Mouse (Mus musculus) layer of hippocampus, adult 9-11 months (tissue): Measurements from ENCODE around the gene Pkp4.

Source experiments
- DNase-seq: peaks from one replicate; pipeline ENCODE4 v3.0.0; 2022

Pkp4 gene

GRCm38 (mm10) chr2:59226383-59226782, 65.7 kb downstream of the Pkp4 start:
- peak; percentile 45 for DNase-seq

GRCm38 (mm10) chr2:59227011-59227410, 66.4 kb downstream of the Pkp4 start:
- no peak for DNase-seq

- no peak for DNase-seq
Observed at GRCm38 (mm10) chr2:59227508-59228263, 67.0 kb downstream of the Pkp4 start.

GRCm38 (mm10) chr2:59229250-59229895, 68.7 kb downstream of the Pkp4 start:
- DNase-seq, result peak; percentile 48

GRCm38 (mm10) chr2:59230656-59231055, 70.0 kb downstream of the Pkp4 start:
- no peak for DNase-seq

GRCm38 (mm10) chr2:59231514-59231913, 70.9 kb downstream of the Pkp4 start:
- peak; percentile 53 for DNase-seq

GRCm38 (mm10) chr2:59233294-59233923, 72.8 kb downstream of the Pkp4 start:
- DNase-seq, result no peak

GRCm38 (mm10) chr2:59233936-59234335, 73.3 kb downstream of the Pkp4 start:
- DNase-seq, result no peak

GRCm38 (mm10) chr2:59234537-59234936, 73.9 kb downstream of the Pkp4 start:
- DNase-seq, result no peak

- peak; percentile 55 for DNase-seq
Observed at GRCm38 (mm10) chr2:59239841-59240395, 79.3 kb downstream of the Pkp4 start.

GRCm38 (mm10) chr2:59242117-59242516, 81.5 kb downstream of the Pkp4 start:
- DNase-seq, result no peak

- DNase-seq, result no peak
Observed at GRCm38 (mm10) chr2:59244273-59245097, 83.8 kb downstream of the Pkp4 start.

GRCm38 (mm10) chr2:59245098-59245388, 84.4 kb downstream of the Pkp4 start:
- no peak for DNase-seq

- no peak for DNase-seq
Observed at GRCm38 (mm10) chr2:59248806-59249205, 88.2 kb downstream of the Pkp4 start.

GRCm38 (mm10) chr2:59252818-59253217, 92.2 kb downstream of the Pkp4 start:
- DNase-seq, result no peak

- DNase-seq, result peak; percentile 47
Observed at GRCm38 (mm10) chr2:59253435-59253834, 92.8 kb downstream of the Pkp4 start.

GRCm38 (mm10) chr2:59258821-59259231, 98.2 kb downstream of the Pkp4 start:
- peak; percentile 54 for DNase-seq

GRCm38 (mm10) chr2:59259346-59259745, 98.7 kb downstream of the Pkp4 start:
- no peak for DNase-seq

GRCm38 (mm10) chr2:59261203-59261602, 100.6 kb downstream of the Pkp4 start:
- DNase-seq, result no peak

- DNase-seq, result no peak
Observed at GRCm38 (mm10) chr2:59266428-59266827, 105.8 kb downstream of the Pkp4 start.

GRCm38 (mm10) chr2:59271835-59272234, 111.2 kb downstream of the Pkp4 start:
- no peak for DNase-seq

GRCm38 (mm10) chr2:59272713-59273112, 112.1 kb downstream of the Pkp4 start:
- DNase-seq, result no peak
